ENCODE assay signal across 8 mouse cellular contexts in the genomic region with DNA sequence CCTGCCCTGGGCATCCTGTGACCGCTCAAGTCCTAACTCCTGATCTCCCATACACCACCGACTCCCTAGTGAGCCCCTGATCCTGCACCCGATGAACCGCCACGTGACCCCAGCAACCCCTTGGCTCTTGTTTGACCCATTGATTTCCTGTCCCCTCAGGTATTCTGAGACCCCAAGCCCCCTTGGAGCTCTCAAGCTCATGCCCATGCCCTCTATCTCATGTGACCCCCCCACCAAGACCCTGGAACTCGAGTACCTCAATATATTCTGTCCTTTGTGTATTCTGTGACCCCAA. TPM values are rescaled to one million over a fixed set of nuclear protein-coding genes. Genes with fewer than 3 reads are reported as not detected.
DNase-seq lines count a peak whose midpoint lies in the region; ATAC-seq and TF ChIP-seq lines count a peak whose summit lies in the region.

No protein-coding gene starts in this region.

- WGBS in thymus, adult 2 months = 25% methylated on average over 6 of the region's 6 CpGs
- 19% methylated on average over 6 of the region's 6 CpGs for WGBS in limb, embryonic 12.5 days
- 25% methylated on average over 6 of the region's 6 CpGs for WGBS in small intestine, adult 2 months

- peaks cover 28% of the 10 kb centered on the region for H3K27me3 ChIP-seq in erythroblast, embryonic 14.5 days (ENCODE audit: control insufficient read depth)
- no peaks in the 10 kb centered on the region for H3K27me3 ChIP-seq in thymus, adult 2 months (ENCODE audit: control insufficient read depth, insufficient read depth, low read length)
- no peaks in the 10 kb centered on the region for H3K27me3 ChIP-seq in limb, embryonic 12.5 days
- H3K27me3 ChIP-seq in small intestine, adult 2 months (ENCODE audit: control insufficient read depth, insufficient read depth, low read length) = no peaks in the 10 kb centered on the region

- H3K9ac ChIP-seq in limb, embryonic 12.5 days (replicated peaks) = peak overlapping the region; percentile 90

- H3K4me1 ChIP-seq in erythroblast, embryonic 14.5 days (ENCODE audit: control insufficient read depth) = peaks cover 76% of the 10 kb centered on the region
- peaks cover 46% of the 10 kb centered on the region for H3K4me1 ChIP-seq in thymus, adult 2 months (replicated peaks; ENCODE audit: control insufficient read depth, insufficient read depth, low read length)
- peaks cover 52% of the 10 kb centered on the region for H3K4me1 ChIP-seq in limb, embryonic 12.5 days (replicated peaks)
- peaks cover 24% of the 10 kb centered on the region for H3K4me1 ChIP-seq in small intestine, adult 2 months (ENCODE audit: control insufficient read depth, insufficient read depth, insufficient read length, low read length)

- no peak for DNase-seq in thymus, adult 2 months
- no peak for DNase-seq in thymus, postnatal 4 days
- DNase-seq in embryo, embryonic 10.5 days (ENCODE audit: low spot score) = no peak
- no peak for DNase-seq in left cerebral cortex, postnatal 36 days (ENCODE audit: low spot score in 2 of 2)

- peak overlapping the region; percentile 82 for H3K4me3 ChIP-seq in erythroblast, embryonic 14.5 days (replicated peaks)
- peak overlapping the region; percentile 97 for H3K4me3 ChIP-seq in thymus, adult 2 months (ENCODE audit: control insufficient read depth, insufficient read depth, low read length)
- peak overlapping the region; percentile 81 for H3K4me3 ChIP-seq in limb, embryonic 12.5 days (replicated peaks)
- H3K4me3 ChIP-seq in small intestine, adult 2 months (ENCODE audit: low read depth, low read length) = peak overlapping the region; percentile 99

- no peak overlapping the region for H3K27ac ChIP-seq in thymus, adult 2 months (ENCODE audit: control insufficient read depth, insufficient read depth, low read length)
- H3K27ac ChIP-seq in limb, embryonic 12.5 days = peak overlapping the region; percentile 99
- H3K27ac ChIP-seq in small intestine, adult 2 months (ENCODE audit: insufficient read depth, low read depth, low read length) = 0 out of 2 replicates have a peak overlapping the region, but pooled peaks have one; percentile 34

- TF ChIP-seq CTCF in thymus, adult 2 months (IDR thresholded peaks at IDR 0.05; ENCODE audit: borderline replicate concordance, control insufficient read depth, extremely low read depth, insufficient read depth, low read length, poor library complexity) = no peak
- no peak for TF ChIP-seq CTCF in small intestine, adult 2 months (IDR thresholded peaks at IDR 0.05; ENCODE audit: extremely low read depth, insufficient read length, insufficient replicate concordance, low read depth, low read length)

- H3K36me3 ChIP-seq in erythroblast, embryonic 14.5 days (ENCODE audit: control insufficient read depth) = peaks cover 6% of the 10 kb centered on the region
- H3K36me3 ChIP-seq in thymus, adult 2 months (ENCODE audit: control insufficient read depth, insufficient read depth, low read length) = no peaks in the 10 kb centered on the region
- H3K36me3 ChIP-seq in limb, embryonic 12.5 days = peaks cover 15% of the 10 kb centered on the region
- H3K36me3 ChIP-seq in small intestine, adult 2 months (ENCODE audit: control insufficient read depth, insufficient read depth, low read length) = no peaks in the 10 kb centered on the region

- TF ChIP-seq POLR2A in thymus, adult 2 months (IDR thresholded peaks at IDR 0.05; ENCODE audit: control insufficient read depth, extremely low read depth, insufficient read depth, low read length, poor library complexity) = no peak
- no peak for TF ChIP-seq POLR2A in small intestine, adult 2 months (IDR thresholded peaks at IDR 0.05; ENCODE audit: low read depth, low read length)

- H3K9me3 ChIP-seq in erythroblast, embryonic 14.5 days (ENCODE audit: control insufficient read depth, low read length) = no peaks in the 10 kb centered on the region
- no peaks in the 10 kb centered on the region; the same call in 1 of the 2 replicates for H3K9me3 ChIP-seq in limb, embryonic 12.5 days

- intact Hi-C loops in left cerebral cortex, postnatal 36 days (cut with DNase I) = no loop called here

- no peak for ATAC-seq in erythroblast, adult 5-6 weeks (replicated peaks; ENCODE audit: low FRiP score, poor library complexity, severe bottlenecking)
- ATAC-seq in limb, embryonic 12.5 days (ENCODE audit: insufficient number of reproducible peaks, insufficient read depth, low FRiP score, low TSS enrichment, low read depth) = no peak

- H3K4me2 ChIP-seq in limb, embryonic 12.5 days = peak overlapping the region; percentile 95

RNA-seq across cellular contexts. Expression of a gene that starts 1.1 kb away (rescaled TPM):
- polyA plus RNA-seq in erythroblast, embryonic 14.5 days (2012) = 40.7 and 52.6 TPM in 2 replicates
- total RNA-seq in erythroblast, adult 5-6 weeks (2015; ENCODE audit: low replicate concordance) = 6.3 and 10.9 TPM in 2 replicates
- 6.3 and 13.8 TPM in 2 replicates for total RNA-seq in erythroblast, adult 5-6 weeks (2017; ENCODE audit: low replicate concordance)
- 392 and 506 TPM in 2 replicates for polyA plus RNA-seq in thymus, adult 2 months (2012; rRNA removed)
- 137 and 151 TPM in 2 replicates for polyA plus RNA-seq in limb, embryonic 12.5 days (2016; fragmentation: Nextera tagmentation; extraction: Ambion mirVana)
- polyA plus RNA-seq in small intestine, adult 2 months (2012; rRNA removed) = 81.7 and 138 TPM in 2 replicates
- 100 to 1,000 TPM; 257 to 265 TPM for total RNA-seq in left cerebral cortex, postnatal 36 days (2021)

RNA-seq across cellular contexts. Expression of a gene that starts 8.4 kb away (rescaled TPM):
- polyA plus RNA-seq in erythroblast, embryonic 14.5 days (2012) = 0.12 and 0.40 TPM in 2 replicates
- total RNA-seq in erythroblast, adult 5-6 weeks (2015; ENCODE audit: low replicate concordance) = 5.4 and 9.0 TPM in 2 replicates
- 0.98 and 2.3 TPM in 2 replicates for total RNA-seq in erythroblast, adult 5-6 weeks (2017; ENCODE audit: low replicate concordance)
- polyA plus RNA-seq in thymus, adult 2 months (2012; rRNA removed) = 15.3 and 18.5 TPM in 2 replicates
- 0.76 and 1.2 TPM in 2 replicates for polyA plus RNA-seq in limb, embryonic 12.5 days (2016; fragmentation: Nextera tagmentation; extraction: Ambion mirVana)
- 6.7 and 7.1 TPM in 2 replicates for polyA plus RNA-seq in small intestine, adult 2 months (2012; rRNA removed)
- total RNA-seq in left cerebral cortex, postnatal 36 days (2021) = 1 to 10 TPM in 1 of 2 experiments, under 1 TPM in 1; 0.44 to 1.2 TPM

RNA-seq across cellular contexts. Expression of a gene that starts 13.4 kb away (rescaled TPM):
- 13.3 and 13.4 TPM in 2 replicates for polyA plus RNA-seq in erythroblast, embryonic 14.5 days (2012)
- 3.8 and 6.1 TPM in 2 replicates for total RNA-seq in erythroblast, adult 5-6 weeks (2015; ENCODE audit: low replicate concordance)
- total RNA-seq in erythroblast, adult 5-6 weeks (2017; ENCODE audit: low replicate concordance) = 1.4 and 7.7 TPM in 2 replicates
- 185 and 201 TPM in 2 replicates for polyA plus RNA-seq in thymus, adult 2 months (2012; rRNA removed)
- 177 and 180 TPM in 2 replicates for polyA plus RNA-seq in limb, embryonic 12.5 days (2016; fragmentation: Nextera tagmentation; extraction: Ambion mirVana)
- polyA plus RNA-seq in small intestine, adult 2 months (2012; rRNA removed) = 61.8 and 92.4 TPM in 2 replicates
- 10 to 100 TPM; 47.5 to 53.0 TPM for total RNA-seq in left cerebral cortex, postnatal 36 days (2021)

RNA-seq across cellular contexts. Expression of a gene that starts 24.7 kb away (rescaled TPM):
- 0.13 TPM in 1 of 2 replicates, not detected in the other for polyA plus RNA-seq in erythroblast, embryonic 14.5 days (2012)
- not detected in 2 replicates for total RNA-seq in erythroblast, adult 5-6 weeks (2015; ENCODE audit: low replicate concordance)
- 0.60 TPM in 1 of 2 replicates, not detected in the other for total RNA-seq in erythroblast, adult 5-6 weeks (2017; ENCODE audit: low replicate concordance)
- 6.7 and 7.5 TPM in 2 replicates for polyA plus RNA-seq in thymus, adult 2 months (2012; rRNA removed)
- polyA plus RNA-seq in limb, embryonic 12.5 days (2016; fragmentation: Nextera tagmentation; extraction: Ambion mirVana) = 0.15 TPM in 1 of 2 replicates, not detected in the other
- polyA plus RNA-seq in small intestine, adult 2 months (2012; rRNA removed) = 4.1 and 6.7 TPM in 2 replicates
- total RNA-seq in left cerebral cortex, postnatal 36 days (2021) = not detected

RNA-seq across cellular contexts. Expression of a gene that starts 52.6 kb away (rescaled TPM):
- polyA plus RNA-seq in erythroblast, embryonic 14.5 days (2012) = 0.29 and 0.32 TPM in 2 replicates
- 1.2 and 5.9 TPM in 2 replicates for total RNA-seq in erythroblast, adult 5-6 weeks (2015; ENCODE audit: low replicate concordance)
- total RNA-seq in erythroblast, adult 5-6 weeks (2017; ENCODE audit: low replicate concordance) = 0.28 and 1.4 TPM in 2 replicates
- polyA plus RNA-seq in thymus, adult 2 months (2012; rRNA removed) = 40.7 and 41.9 TPM in 2 replicates
- 45.7 and 53.9 TPM in 2 replicates for polyA plus RNA-seq in limb, embryonic 12.5 days (2016; fragmentation: Nextera tagmentation; extraction: Ambion mirVana)
- polyA plus RNA-seq in small intestine, adult 2 months (2012; rRNA removed) = 49.5 and 129 TPM in 2 replicates
- 10 to 100 TPM; 11.6 to 17.2 TPM for total RNA-seq in left cerebral cortex, postnatal 36 days (2021)
